Mouse (Mus musculus) ES-Bruce4 (cell line): ENCODE data around the gene Lrrc3c.

Source experiments
- CTCF ChIP-seq: IDR thresholded peaks from one replicate; pipeline ENCODE4 v1.8.1; 2011; ENCODE audit warnings: low read depth, low read length
- EP300 ChIP-seq: IDR thresholded peaks from 2 replicates; pipeline ENCODE4 v1.6.1; 2011; ENCODE audit warnings: low read depth, low read length; ENCODE audit not compliant: insufficient read depth

DNA sequence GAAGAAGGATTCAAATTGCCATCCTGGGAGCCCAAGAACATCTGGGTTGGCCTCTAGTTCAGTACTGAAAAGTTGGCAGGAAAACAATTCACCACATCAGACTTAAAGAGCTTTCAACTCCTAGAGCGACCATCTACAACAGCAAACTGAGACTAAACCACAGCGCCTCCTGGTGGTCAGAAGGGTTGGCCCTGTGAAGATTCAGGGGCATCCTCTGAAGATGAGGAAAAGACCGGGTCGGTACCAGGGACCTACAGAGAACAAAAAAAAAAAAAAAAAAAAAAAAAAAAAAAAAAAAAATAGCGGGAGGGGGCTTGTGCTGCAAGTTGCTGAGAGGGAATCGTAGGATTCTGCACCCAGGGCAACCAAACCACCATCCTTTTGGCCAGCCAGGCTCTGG lies 728 bp upstream of the Lrrc3c start:
- TF ChIP-seq EP300 (no peak), CTCF (peak; percentile 68)
